Mouse (Mus musculus): ENCODE results near the gene Scn4b. TPM values are rescaled to one million over a fixed set of nuclear protein-coding genes. Genes with fewer than 3 reads are reported as not detected.

Scn4b gene
- polyA plus RNA-seq (2014; fragmentation: Nextera tagmentation; extraction: Ambion mirVana), result not detected in 2 replicates

- Histone ChIP-seq H3K27ac (ENCODE audit: low read depth) (no peak within 1 kb of the TSS), H3K4me2 (peak within 1 kb of the TSS; percentile 93), H3K4me3 (ENCODE audit: low read depth, low read length) (peak within 1 kb of the TSS; percentile 48), H3K4me1 (ENCODE audit: insufficient read depth) (no peaks in the 10 kb centered on the region), H3K9ac (peak within 1 kb of the TSS; percentile 21; the same call in 1 of the 2 replicates), H3K36me3 (ENCODE audit: insufficient read depth) (no peaks in the 10 kb centered on the region), H3K27me3 (ENCODE audit: insufficient read depth, low read length) (peaks cover 66% of the 10 kb centered on the region), H3K9me3 (ENCODE audit: low read depth, low read length) (no peaks in the 10 kb centered on the region)
- under 1% methylated on average over 75 of the region's 76 CpGs for WGBS
- DNase-seq, result peak; percentile 72
- TF ChIP-seq CTCF (IDR thresholded peaks at IDR 0.05; ENCODE audit: low read depth), result no peak
- peak; percentile 55 for ATAC-seq (ENCODE audit: insufficient read depth)
Measured at GRCm38 (mm10) chr9:45138191-45139032, at the start of gene Scn4b. Gene Scn4b (plus strand): TSS chr9:45138395.

DNA sequence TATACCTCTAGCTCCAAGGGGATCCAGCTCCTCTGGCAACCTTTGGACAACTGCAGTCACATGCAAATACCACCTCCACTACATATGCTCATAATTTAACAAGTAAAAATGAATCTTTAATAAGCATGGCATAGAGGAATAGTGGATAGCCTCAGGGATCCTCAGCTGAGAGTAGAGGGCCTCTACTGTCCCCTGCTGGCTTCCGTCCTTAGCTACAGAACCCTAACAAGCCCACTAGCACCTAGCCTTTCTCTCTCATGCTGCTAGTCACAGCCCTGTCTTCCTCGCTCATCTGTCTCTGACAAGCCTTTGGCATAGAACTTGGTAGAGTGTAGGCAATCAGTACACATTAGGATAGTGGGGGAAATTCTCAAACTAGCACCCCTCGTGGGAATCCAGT, 47.4 kb upstream of the Scn4b start:
- no peaks in the 10 kb centered on the region for H3K27me3 ChIP-seq (ENCODE audit: insufficient read depth, low read length)
- no peak overlapping the region for H3K27ac ChIP-seq (ENCODE audit: low read depth)
- TF ChIP-seq CTCF (IDR thresholded peaks at IDR 0.05; ENCODE audit: low read depth), result 0 out of 2 replicates have a peak, but pooled peaks have one; percentile 18
- WGBS, result 61% methylated on average over 3 of the region's 3 CpGs
- H3K9ac ChIP-seq, result no peak overlapping the region
- no peaks in the 10 kb centered on the region for H3K4me1 ChIP-seq (ENCODE audit: insufficient read depth)
- no peak overlapping the region for H3K4me3 ChIP-seq (ENCODE audit: low read depth, low read length)
- no peak for ATAC-seq (ENCODE audit: insufficient read depth)
- no peaks in the 10 kb centered on the region for H3K9me3 ChIP-seq (ENCODE audit: low read depth, low read length)
- no peaks in the 10 kb centered on the region for H3K36me3 ChIP-seq (ENCODE audit: insufficient read depth)
- DNase-seq, result no peak
- no peak overlapping the region for H3K4me2 ChIP-seq

- Histone ChIP-seq H3K4me2 (no peak overlapping the region), H3K27ac (ENCODE audit: low read depth) (no peak overlapping the region), H3K27me3 (ENCODE audit: insufficient read depth, low read length) (no peaks in the 10 kb centered on the region), H3K4me1 (ENCODE audit: insufficient read depth) (no peaks in the 10 kb centered on the region), H3K9ac (no peak overlapping the region), H3K9me3 (ENCODE audit: low read depth, low read length) (no peaks in the 10 kb centered on the region), H3K4me3 (ENCODE audit: low read depth, low read length) (no peak overlapping the region), H3K36me3 (ENCODE audit: insufficient read depth) (no peaks in the 10 kb centered on the region)
- no peak for ATAC-seq (ENCODE audit: insufficient read depth)
- 51% methylated on average over 4 of the region's 4 CpGs for WGBS
- no peak for TF ChIP-seq CTCF (IDR thresholded peaks at IDR 0.05; ENCODE audit: low read depth)
- DNase-seq, result no peak
Measured at GRCm38 (mm10) chr9:45092641-45093040, 45.6 kb upstream of the Scn4b start.

- no peaks in the 10 kb centered on the region for H3K4me1 ChIP-seq (ENCODE audit: insufficient read depth)
- no peak for TF ChIP-seq CTCF (IDR thresholded peaks at IDR 0.05; ENCODE audit: low read depth)
- no peak overlapping the region for H3K4me3 ChIP-seq (ENCODE audit: low read depth, low read length)
- ATAC-seq (ENCODE audit: insufficient read depth), result no peak
- no peak overlapping the region for H3K27ac ChIP-seq (ENCODE audit: low read depth)
- H3K36me3 ChIP-seq (ENCODE audit: insufficient read depth), result no peaks in the 10 kb centered on the region
- no peaks in the 10 kb centered on the region for H3K27me3 ChIP-seq (ENCODE audit: insufficient read depth, low read length)
- WGBS, result 66% methylated on average over 6 of the region's 6 CpGs
- peak; percentile 26 for DNase-seq
- H3K9ac ChIP-seq, result no peak overlapping the region
- no peak overlapping the region for H3K4me2 ChIP-seq
- no peaks in the 10 kb centered on the region for H3K9me3 ChIP-seq (ENCODE audit: low read depth, low read length)
Measured at GRCm38 (mm10) chr9:45095149-45095937, 42.9 kb upstream of the Scn4b start.

DNA sequence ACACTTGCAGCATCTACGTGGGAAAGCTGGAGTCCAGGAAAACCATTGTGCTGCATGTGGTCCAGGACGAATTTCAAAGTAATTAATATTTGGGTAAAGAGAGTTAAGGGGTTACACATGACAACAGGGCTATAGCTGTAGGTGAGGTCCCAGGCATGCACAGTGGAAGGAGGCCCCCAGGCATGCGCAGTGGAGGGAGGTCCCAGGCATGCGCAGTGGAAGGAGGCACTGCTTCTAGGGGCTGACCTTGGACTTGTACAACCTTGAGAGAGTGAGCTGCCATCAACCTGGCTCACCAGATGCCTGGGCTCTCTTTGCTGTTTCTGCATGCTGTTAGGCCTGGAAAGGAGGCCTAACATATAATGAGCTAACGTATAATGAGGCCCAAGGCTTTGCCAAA, 40.3 kb upstream of the Scn4b start:
- Histone ChIP-seq H3K27ac (ENCODE audit: low read depth) (no peak overlapping the region), H3K9me3 (ENCODE audit: low read depth, low read length) (no peaks in the 10 kb centered on the region), H3K9ac (no peak overlapping the region), H3K4me2 (no peak overlapping the region), H3K27me3 (ENCODE audit: insufficient read depth, low read length) (no peaks in the 10 kb centered on the region), H3K4me3 (ENCODE audit: low read depth, low read length) (no peak overlapping the region), H3K36me3 (ENCODE audit: insufficient read depth) (no peaks in the 10 kb centered on the region), H3K4me1 (ENCODE audit: insufficient read depth) (no peaks in the 10 kb centered on the region)
- TF ChIP-seq CTCF (IDR thresholded peaks at IDR 0.05; ENCODE audit: low read depth), result no peak
- 83% methylated on average over 5 of the region's 5 CpGs for WGBS
- ATAC-seq (ENCODE audit: insufficient read depth) (no peak), DNase-seq (no peak)

- H3K4me3 ChIP-seq (ENCODE audit: low read depth, low read length), result no peak overlapping the region
- ATAC-seq (ENCODE audit: insufficient read depth), result no peak
- H3K27ac ChIP-seq (ENCODE audit: low read depth), result no peak overlapping the region
- no peak overlapping the region for H3K4me2 ChIP-seq
- 26% methylated on average over 3 of the region's 3 CpGs for WGBS
- H3K9ac ChIP-seq, result no peak overlapping the region
- no peaks in the 10 kb centered on the region for H3K4me1 ChIP-seq (ENCODE audit: insufficient read depth)
- TF ChIP-seq CTCF (IDR thresholded peaks at IDR 0.05; ENCODE audit: low read depth), result no peak
- H3K9me3 ChIP-seq (ENCODE audit: low read depth, low read length), result no peaks in the 10 kb centered on the region
- no peaks in the 10 kb centered on the region for H3K27me3 ChIP-seq (ENCODE audit: insufficient read depth, low read length)
- DNase-seq, result no peak
- no peaks in the 10 kb centered on the region for H3K36me3 ChIP-seq (ENCODE audit: insufficient read depth)
Measured at GRCm38 (mm10) chr9:45098426-45098825, 39.8 kb upstream of the Scn4b start.

- Histone ChIP-seq H3K27ac (ENCODE audit: low read depth) (no peak overlapping the region), H3K4me2 (no peak overlapping the region), H3K4me1 (ENCODE audit: insufficient read depth) (no peaks in the 10 kb centered on the region), H3K9me3 (ENCODE audit: low read depth, low read length) (no peaks in the 10 kb centered on the region), H3K36me3 (ENCODE audit: insufficient read depth) (no peaks in the 10 kb centered on the region), H3K4me3 (ENCODE audit: low read depth, low read length) (no peak overlapping the region), H3K9ac (no peak overlapping the region), H3K27me3 (ENCODE audit: insufficient read depth, low read length) (no peaks in the 10 kb centered on the region)
- ATAC-seq (ENCODE audit: insufficient read depth) (no peak), DNase-seq (no peak)
- TF ChIP-seq CTCF (IDR thresholded peaks at IDR 0.05; ENCODE audit: low read depth), result no peak
- WGBS, result 81% methylated on average over 1 of the region's 1 CpGs
Measured at GRCm38 (mm10) chr9:45102528-45102927, 35.7 kb upstream of the Scn4b start.

All from lung, embryonic 14.5 days (tissue).